ENCODE assay signal across 8 mouse cellular contexts in genomic region chr2:31142505-31142904, GRCm38 (mm10). TPM values are rescaled to one million over a fixed set of nuclear protein-coding genes. Genes with fewer than 3 reads are reported as not detected.
DNase-seq lines count a peak whose midpoint lies in the region; ATAC-seq and TF ChIP-seq lines count a peak whose summit lies in the region.

No protein-coding gene starts in this region.

- H3K4me2 ChIP-seq in forebrain, embryonic 14.5 days (ENCODE audit: low read length) = peak overlapping the region; percentile 92
- H3K4me2 ChIP-seq in limb, embryonic 14.5 days (replicated peaks; ENCODE audit: low read depth, low read length, severe bottlenecking) = peak overlapping the region; percentile 92
- H3K4me2 ChIP-seq in stomach, embryonic 15.5 days = peak overlapping the region; percentile 89

- H3K9me3 ChIP-seq in forebrain, embryonic 14.5 days (replicated peaks; ENCODE audit: control insufficient read depth, low read length) = no peaks in the 10 kb centered on the region
- H3K9me3 ChIP-seq in limb, embryonic 14.5 days (ENCODE audit: control insufficient read depth, low read length) = no peaks in the 10 kb centered on the region
- H3K9me3 ChIP-seq in stomach, embryonic 15.5 days = no peaks in the 10 kb centered on the region

- TF ChIP-seq POLR2A in limb, embryonic 14.5 days (IDR thresholded peaks at IDR 0.05; ENCODE audit: borderline replicate concordance, extremely low read depth, insufficient read depth, insufficient read length) = no peak

- no peaks in the 10 kb centered on the region for H3K27me3 ChIP-seq in forebrain, embryonic 14.5 days (replicated peaks; ENCODE audit: control insufficient read depth, insufficient read depth, low read length)
- no peaks in the 10 kb centered on the region for H3K27me3 ChIP-seq in limb, embryonic 14.5 days (ENCODE audit: control insufficient read depth, insufficient read depth, low read length)
- no peaks in the 10 kb centered on the region for H3K27me3 ChIP-seq in stomach, embryonic 15.5 days (replicated peaks)

- H3K9ac ChIP-seq in forebrain, embryonic 14.5 days (ENCODE audit: low read length) = no peak overlapping the region
- H3K9ac ChIP-seq in limb, embryonic 14.5 days (ENCODE audit: low read depth, low read length, severe bottlenecking) = peak overlapping the region; percentile 89; the same call in 1 of the 2 replicates
- H3K9ac ChIP-seq in stomach, embryonic 15.5 days = peak overlapping the region; percentile 24; the same call in 1 of the 2 replicates

- peak overlapping the region; percentile 88 for H3K4me3 ChIP-seq in forebrain, embryonic 14.5 days (ENCODE audit: low read depth, low read length)
- H3K4me3 ChIP-seq in limb, embryonic 14.5 days (replicated peaks; ENCODE audit: low read length) = peak overlapping the region; percentile 90
- peak overlapping the region; percentile 87 for H3K4me3 ChIP-seq in stomach, embryonic 15.5 days (replicated peaks)

- no peak overlapping the region for H3K27ac ChIP-seq in forebrain, embryonic 14.5 days (ENCODE audit: low read depth, low read length)
- no peak overlapping the region for H3K27ac ChIP-seq in limb, embryonic 14.5 days (replicated peaks; ENCODE audit: low read depth, low read length)
- H3K27ac ChIP-seq in stomach, embryonic 15.5 days = peak overlapping the region; percentile 50

- peak; percentile 25 for ATAC-seq in frontal cortex, adult (ENCODE audit: low TSS enrichment)
- no peak for ATAC-seq in forebrain, embryonic 14.5 days
- no peak for ATAC-seq in limb, embryonic 14.5 days (ENCODE audit: low FRiP score, low read depth)
- no peak for ATAC-seq in stomach, embryonic 15.5 days (ENCODE audit: insufficient read depth, low FRiP score, low read depth)

- 35% methylated on average over 3 of the region's 3 CpGs for WGBS in forebrain, embryonic 14.5 days
- WGBS in limb, embryonic 14.5 days = 39% methylated on average over 3 of the region's 3 CpGs
- WGBS in stomach, embryonic 15.5 days = 23% methylated on average over 3 of the region's 3 CpGs

- H3K36me3 ChIP-seq in forebrain, embryonic 14.5 days (ENCODE audit: control insufficient read depth, insufficient read depth, low read length) = peaks cover 12% of the 10 kb centered on the region
- H3K36me3 ChIP-seq in limb, embryonic 14.5 days (ENCODE audit: control insufficient read depth, insufficient read depth, low read length) = peaks cover 13% of the 10 kb centered on the region
- peaks cover 7% of the 10 kb centered on the region; the same call in 1 of the 2 replicates for H3K36me3 ChIP-seq in stomach, embryonic 15.5 days

- no peak for DNase-seq in frontal cortex, postnatal 10 days (ENCODE audit: low spot score in 2 of 2)
- DNase-seq in A20 (ENCODE audit: low read depth, low spot score) = peak; percentile 67
- no peak for DNase-seq in forebrain, embryonic 14.5 days (ENCODE audit: low spot score)
- DNase-seq in limb, embryonic 14.5 days (ENCODE audit: low spot score) = no peak
- DNase-seq in layer of hippocampus, adult 9-11 months = no peak
- DNase-seq in adrenal gland, postnatal 25 days = no peak

- H3K4me1 ChIP-seq in forebrain, embryonic 14.5 days (ENCODE audit: control insufficient read depth, insufficient read depth, low read length) = 0 out of 2 replicates have a peak, but pooled peaks cover 6% of the 10 kb centered on the region
- 0 out of 2 replicates have a peak, but pooled peaks cover 3% of the 10 kb centered on the region for H3K4me1 ChIP-seq in limb, embryonic 14.5 days (ENCODE audit: control insufficient read depth, insufficient read depth, low read length)
- peaks cover 8% of the 10 kb centered on the region; the same call in 1 of the 2 replicates for H3K4me1 ChIP-seq in stomach, embryonic 15.5 days

RNA-seq across cellular contexts. Expression of gene Fnbp1, which starts 0.7 kb away (rescaled TPM):
- polyA plus RNA-seq in forebrain, embryonic 14.5 days (2014; fragmentation: Nextera tagmentation; extraction: Ambion mirVana) = 7.9 and 12.3 TPM in 2 replicates
- polyA plus RNA-seq in limb, embryonic 14.5 days (2012; rRNA removed) = 40.8 and 41.5 TPM in 2 replicates
- polyA plus RNA-seq in limb, embryonic 14.5 days (2014; fragmentation: Nextera tagmentation; extraction: Ambion mirVana) = 25.6 and 26.6 TPM in 2 replicates
- 27.8 and 34.0 TPM in 2 replicates for polyA plus RNA-seq in stomach, embryonic 15.5 days (2015; fragmentation: Nextera tagmentation; extraction: Ambion mirVana)
- 50.9 and 66.0 TPM in 2 replicates for total RNA-seq in adrenal gland, postnatal 25 days (2021)

RNA-seq across cellular contexts. Expression of gene Gpr107, which starts 9.6 kb away (rescaled TPM):
- 26.8 and 28.3 TPM in 2 replicates for polyA plus RNA-seq in forebrain, embryonic 14.5 days (2014; fragmentation: Nextera tagmentation; extraction: Ambion mirVana)
- polyA plus RNA-seq in limb, embryonic 14.5 days (2012; rRNA removed) = 34.5 and 37.0 TPM in 2 replicates
- 25.1 and 28.6 TPM in 2 replicates for polyA plus RNA-seq in limb, embryonic 14.5 days (2014; fragmentation: Nextera tagmentation; extraction: Ambion mirVana)
- polyA plus RNA-seq in stomach, embryonic 15.5 days (2015; fragmentation: Nextera tagmentation; extraction: Ambion mirVana) = 33.2 and 35.3 TPM in 2 replicates
- 54.1 and 63.6 TPM in 2 replicates for total RNA-seq in adrenal gland, postnatal 25 days (2021)
